Mouse (Mus musculus) limb, embryonic 14.5 days (tissue): Measurements from ENCODE around the gene Clec3b. TPM values are rescaled to one million over a fixed set of nuclear protein-coding genes. Genes with fewer than 3 reads are reported as not detected.
A peak's percentile ranks its signal among the peaks of the same experiment; 100 is the strongest.

ENCODE experiments used
- ATAC-seq: fragments of 200-750 bp; cut with Nextera tagmentation; 2 replicates; pipeline ENCODE4 v1.8.0; 2017; ENCODE audit warnings: low read depth, moderate number of reproducible peaks, moderate TSS enrichment; ENCODE audit not compliant: low FRiP score
- DNase-seq: peaks from one replicate; pipeline ENCODE4 v3.0.0-alpha.2; 2015; ENCODE audit warnings: low spot score
- H3K27ac ChIP-seq: fragments of 300-500 bp; sonication (generic); replicated peaks from 2 replicates; pipeline ENCODE4 v1.5.1; 2014; ENCODE audit warnings: low read depth, mild to moderate bottlenecking, low read length, moderate library complexity, mixed read lengths
- H3K27me3 ChIP-seq: fragments of 300-500 bp; sonication (generic); 2 replicates; pipeline ENCODE4 v1.6.1; 2014; ENCODE audit warnings: low read length, mixed read lengths; ENCODE audit not compliant: control insufficient read depth, insufficient read depth
- H3K36me3 ChIP-seq: fragments of 300-500 bp; sonication (generic); 2 replicates; pipeline ENCODE4 v1.6.1; 2014; ENCODE audit warnings: mild to moderate bottlenecking, low read length, moderate library complexity, mixed read lengths; ENCODE audit not compliant: control insufficient read depth, insufficient read depth
- H3K4me1 ChIP-seq: fragments of 300-500 bp; sonication (generic); 2 replicates; pipeline ENCODE4 v1.6.1; 2014; ENCODE audit warnings: antibody characterized with exemption, low read length, mixed read lengths; ENCODE audit not compliant: control insufficient read depth, insufficient read depth
- H3K4me2 ChIP-seq: fragments of 300-500 bp; sonication (generic); replicated peaks from 2 replicates; pipeline ENCODE4 v1.6.1; 2014; ENCODE audit warnings: low read depth, mild to moderate bottlenecking, low read length, moderate library complexity; ENCODE audit not compliant: severe bottlenecking
- H3K4me3 ChIP-seq: fragments of 300-500 bp; sonication (generic); replicated peaks from 2 replicates; pipeline ENCODE4 v1.5.1; 2014; ENCODE audit warnings: low read length
- H3K9ac ChIP-seq: fragments of 300-500 bp; sonication (generic); 2 replicates; pipeline ENCODE4 v1.6.1; 2014; ENCODE audit warnings: mild to moderate bottlenecking, low read depth, low read length, moderate library complexity; ENCODE audit not compliant: severe bottlenecking
- H3K9me3 ChIP-seq: fragments of 300-500 bp; sonication (generic); 2 replicates; pipeline ENCODE4 v1.6.1; 2016; ENCODE audit warnings: low read length; ENCODE audit not compliant: control insufficient read depth
- POLR2A ChIP-seq: fragments of 200-500 bp; IDR thresholded peaks from 2 replicates; pipeline ENCODE4 v1.8.0; 2012; ENCODE audit warnings: inconsistent platforms, mild to moderate bottlenecking, moderate library complexity, borderline replicate concordance; ENCODE audit not compliant: insufficient read depth, insufficient read length; ENCODE audit errors: extremely low read depth
- WGBS: fragments of 180-500 bp; shearing (Covaris S2); extraction: QIAGEN DNeasy Blood & Tissue Kit; methylation state at CpG from one replicate; pipeline ENCODE4 v1.1.7; 2014; 5-methylcytosine and 5-hydroxymethylcytosine counted together
- polyA plus RNA-seq, 2 experiments: library from polyadenylated mRNA; depleted of rRNA in 1 of 2; stranded (reverse) in 1 of 2; unstranded in 1 of 2; fragments of >200 nt; fragmentation: Nextera tagmentation in 1 of 2; extraction: Ambion mirVana in 1 of 2; gene quantifications; 2 replicates each; pipeline versions ENCODE4 v1.2.1 to v1.2.3; 2012 to 2014

Gene Clec3b
- polyA plus RNA-seq, 2 experiments = 1.6 to 21.0 TPM

GRCm38 (mm10) chr9:123112805-123113521 lies 37.8 kb upstream of the Clec3b start, which contains the start of the genes Zdhhc3 and Exosc7:
TSS of gene Zdhhc3 (minus strand) at chr9:123113205.
TSS of gene Exosc7 (plus strand) at chr9:123113215.
- Histone ChIP-seq H3K4me2 (peak within 1 kb of the TSS; percentile 89), H3K27me3 (no peaks in the 10 kb centered on the region), H3K9me3 (no peaks in the 10 kb centered on the region), H3K36me3 (peaks cover 12% of the 10 kb centered on the region), H3K4me1 (peaks cover 13% of the 10 kb centered on the region), H3K9ac (peak within 1 kb of the TSS; percentile 89), H3K4me3 (peak within 1 kb of the TSS; percentile 83), H3K27ac (peak within 1 kb of the TSS; percentile 91)
- ATAC-seq = peak; percentile 94
- under 1% methylated on average over 72 of the region's 79 CpGs for WGBS
- peak; percentile 92 for DNase-seq
- peak; percentile 96; the same call in 1 of the 2 replicates for TF ChIP-seq POLR2A

GRCm38 (mm10) chr9:123113931-123114330 lies 36.8 kb upstream of the Clec3b start:
- Histone ChIP-seq H3K9me3 (no peaks in the 10 kb centered on the region), H3K4me3 (peak overlapping the region; percentile 83), H3K36me3 (peaks cover 16% of the 10 kb centered on the region), H3K27me3 (no peaks in the 10 kb centered on the region), H3K9ac (peak overlapping the region; percentile 89), H3K4me1 (peaks cover 13% of the 10 kb centered on the region), H3K27ac (no peak overlapping the region), H3K4me2 (peak overlapping the region; percentile 89)
- 68% methylated on average over 6 of the region's 6 CpGs for WGBS
- ATAC-seq = no peak
- no peak for DNase-seq
- TF ChIP-seq POLR2A = no peak

GRCm38 (mm10) chr9:123115566-123115965 lies 35.2 kb upstream of the Clec3b start:
- H3K9me3 ChIP-seq = no peaks in the 10 kb centered on the region
- DNase-seq (no peak), ATAC-seq (no peak)
- H3K4me3 ChIP-seq = no peak overlapping the region
- peaks cover 13% of the 10 kb centered on the region for H3K4me1 ChIP-seq
- no peak for TF ChIP-seq POLR2A
- H3K9ac ChIP-seq = no peak overlapping the region
- no peak overlapping the region for H3K27ac ChIP-seq
- H3K27me3 ChIP-seq = no peaks in the 10 kb centered on the region
- peaks cover 32% of the 10 kb centered on the region for H3K36me3 ChIP-seq
- no peak overlapping the region for H3K4me2 ChIP-seq
- 83% methylated on average over 1 of the region's 1 CpGs for WGBS

GRCm38 (mm10) chr9:123123017-123123416 lies 27.7 kb upstream of the Clec3b start:
- peaks cover 60% of the 10 kb centered on the region for H3K36me3 ChIP-seq

GRCm38 (mm10) chr9:123123571-123124412 lies 27.0 kb upstream of the Clec3b start:
- H3K9me3 ChIP-seq = no peaks in the 10 kb centered on the region
- H3K4me2 ChIP-seq = no peak overlapping the region
- no peaks in the 10 kb centered on the region for H3K27me3 ChIP-seq
- 91% methylated on average over 6 of the region's 6 CpGs for WGBS
- no peaks in the 10 kb centered on the region for H3K4me1 ChIP-seq
- H3K36me3 ChIP-seq = peaks cover 65% of the 10 kb centered on the region
- ATAC-seq = no peak
- DNase-seq = peak; percentile 12
- TF ChIP-seq POLR2A = no peak
- no peak overlapping the region for H3K4me3 ChIP-seq
- H3K27ac ChIP-seq = no peak overlapping the region
- H3K9ac ChIP-seq = no peak overlapping the region

More at GRCm38 (mm10) chr9:123123017-123123416, 27.7 kb upstream of the Clec3b start:
- 89% methylated on average over 3 of the region's 3 CpGs for WGBS
- Histone ChIP-seq H3K4me2 (no peak overlapping the region), H3K27ac (no peak overlapping the region), H3K4me1 (no peaks in the 10 kb centered on the region), H3K4me3 (no peak overlapping the region), H3K9ac (no peak overlapping the region), H3K27me3 (no peaks in the 10 kb centered on the region), H3K9me3 (no peaks in the 10 kb centered on the region)
- no peak for ATAC-seq
- no peak for TF ChIP-seq POLR2A
- no peak for DNase-seq
